In the genomic region with DNA sequence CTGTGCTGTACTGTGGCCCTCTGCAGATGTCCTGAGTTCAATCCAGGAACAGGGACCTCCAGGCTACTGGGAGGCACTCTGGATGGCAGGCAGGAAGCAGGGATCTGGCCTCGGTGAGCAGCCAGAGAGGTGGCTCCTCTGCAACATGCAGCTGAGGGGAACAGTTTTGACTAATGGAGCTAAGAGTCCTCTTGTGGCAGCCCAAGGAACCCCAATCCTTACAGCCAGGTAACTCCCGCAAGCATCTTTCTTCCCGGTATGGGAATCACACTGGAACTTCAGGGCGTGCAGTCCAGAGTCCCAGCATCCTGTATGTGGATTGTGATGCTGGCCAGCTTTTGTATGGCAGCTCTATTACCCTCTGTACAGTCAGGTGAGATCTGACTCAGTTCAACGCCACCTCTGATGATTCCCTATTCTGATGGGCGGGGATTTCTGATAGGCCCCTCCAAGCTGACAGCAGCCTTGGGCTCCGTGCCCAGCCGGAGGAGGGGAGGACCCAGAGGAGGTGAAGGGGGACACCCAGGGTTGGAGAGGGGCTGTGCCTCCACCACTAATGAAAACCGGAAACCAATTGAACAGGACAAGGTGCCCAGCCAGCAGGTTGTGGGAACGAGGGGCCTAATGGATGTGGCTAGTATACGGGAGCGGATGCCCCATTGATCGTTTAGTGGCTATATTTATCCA, we compare ENCODE assay signal across 13 mouse cellular contexts. TPM values are rescaled to one million over a fixed set of nuclear protein-coding genes. Genes with fewer than 3 reads are reported as not detected.
DNase-seq lines count a peak whose midpoint lies in the region; ATAC-seq and TF ChIP-seq lines count a peak whose summit lies in the region.
"Had no signal": no experiment of that assay in that cellular context is flagged by ENCODE, and none has a peak within 500 bp of the region (broad histone marks: within the 10 kb centered on the region; RNA-seq: fewer than 3 reads in every experiment).

No protein-coding gene starts in this region.

- peaks cover 83% of the 10 kb centered on the region for H3K4me1 ChIP-seq in heart, embryonic 10.5 days
- H3K4me1 ChIP-seq in intestine, embryonic 15.5 days (replicated peaks), result peaks cover 9% of the 10 kb centered on the region; the same call in 1 of the 2 replicates
- no peaks in the 10 kb centered on the region for H3K4me1 ChIP-seq in intestine, postnatal 0 days (replicated peaks; ENCODE audit: control insufficient read depth, insufficient read depth, low read length)
- H3K4me1 ChIP-seq in neural tube, embryonic 13.5 days (replicated peaks), result peaks cover 70% of the 10 kb centered on the region

- TF ChIP-seq CTCF in intestine, postnatal 0 days (IDR thresholded peaks at IDR 0.05; ENCODE audit: low read depth), result no peak

- H3K9me3 ChIP-seq in heart, embryonic 10.5 days, result no peaks in the 10 kb centered on the region
- H3K9me3 ChIP-seq in intestine, embryonic 15.5 days, result no peaks in the 10 kb centered on the region
- no peaks in the 10 kb centered on the region for H3K9me3 ChIP-seq in intestine, postnatal 0 days (ENCODE audit: control insufficient read depth)
- H3K9me3 ChIP-seq in neural tube, embryonic 13.5 days, result no peaks in the 10 kb centered on the region
- H3K9me3 ChIP-seq: embryonic facial prominence, embryonic 12.5 days had no signal

- ATAC-seq in intestine, embryonic 15.5 days, result peak; percentile 9; the same call in 1 of the 2 replicates
- no peak for ATAC-seq in intestine, postnatal 0 days
- ATAC-seq in neural tube, embryonic 13.5 days (ENCODE audit: low read depth), result no peak

- intact Hi-C loops in left cerebral cortex, postnatal 14 days (cut with DNase I), result no loop called here

- 67% methylated on average over 13 of the region's 13 CpGs for WGBS in heart, embryonic 10.5 days
- WGBS in intestine, embryonic 15.5 days, result 75% methylated on average over 13 of the region's 13 CpGs
- WGBS in intestine, postnatal 0 days, result 75% methylated on average over 13 of the region's 13 CpGs
- WGBS in neural tube, embryonic 13.5 days, result 56% methylated on average over 13 of the region's 13 CpGs

- no peak overlapping the region for H3K9ac ChIP-seq in intestine, embryonic 15.5 days
- H3K9ac ChIP-seq in intestine, postnatal 0 days (ENCODE audit: low read depth, low read length), result no peak overlapping the region
- peak overlapping the region; percentile 22; the same call in 1 of the 2 replicates for H3K9ac ChIP-seq in neural tube, embryonic 13.5 days
- H3K9ac ChIP-seq: embryonic facial prominence, embryonic 12.5 days had no signal

- no peak for DNase-seq in heart, embryonic 10.5 days (ENCODE audit: low spot score)
- DNase-seq in heart, adult 9 months (ENCODE audit: low spot score in 2 of 2), result no peak
- DNase-seq in neural tube, embryonic 10.5 days (ENCODE audit: extremely low spot score, low spot score), result no peak
- DNase-seq in frontal cortex, postnatal 25 days (ENCODE audit: low spot score in 2 of 2), result no peak
- DNase-seq in left cerebral cortex, postnatal 14 days (ENCODE audit: low spot score in 2 of 2), result no peak
- DNase-seq: cerebellum, postnatal 36 days; gastrocnemius, postnatal 10 days had no signal

- H3K36me3 ChIP-seq in heart, embryonic 10.5 days, result no peaks in the 10 kb centered on the region
- no peaks in the 10 kb centered on the region for H3K36me3 ChIP-seq in intestine, embryonic 15.5 days
- H3K36me3 ChIP-seq in intestine, postnatal 0 days (ENCODE audit: control insufficient read depth, insufficient read depth), result no peaks in the 10 kb centered on the region
- H3K36me3 ChIP-seq in neural tube, embryonic 13.5 days, result no peaks in the 10 kb centered on the region
- H3K36me3 ChIP-seq: embryonic facial prominence, embryonic 12.5 days had no signal

- H3K27ac ChIP-seq in heart, embryonic 10.5 days, result 0 out of 2 replicates have a peak overlapping the region, but pooled peaks have one; percentile 24
- no peak overlapping the region; the same call in 1 of the 2 replicates for H3K27ac ChIP-seq in intestine, embryonic 15.5 days
- no peak overlapping the region for H3K27ac ChIP-seq in intestine, postnatal 0 days (ENCODE audit: low read depth, low read length)
- H3K27ac ChIP-seq in neural tube, embryonic 13.5 days (replicated peaks), result 0 out of 2 replicates have a peak overlapping the region, but pooled peaks have one; percentile 47
- H3K27ac ChIP-seq: embryonic facial prominence, embryonic 12.5 days; left cerebral cortex, adult 2 months had no signal

- peaks cover 40% of the 10 kb centered on the region for H3K27me3 ChIP-seq in heart, embryonic 10.5 days (ENCODE audit: insufficient read depth, poor library complexity, severe bottlenecking)
- H3K27me3 ChIP-seq in intestine, embryonic 15.5 days (replicated peaks), result peaks cover 20% of the 10 kb centered on the region
- H3K27me3 ChIP-seq in intestine, postnatal 0 days (replicated peaks; ENCODE audit: control insufficient read depth, insufficient read depth, low read length), result peaks cover 27% of the 10 kb centered on the region
- H3K27me3 ChIP-seq in neural tube, embryonic 13.5 days, result peaks cover 79% of the 10 kb centered on the region

- H3K4me3 ChIP-seq in heart, embryonic 10.5 days, result no peak overlapping the region
- no peak overlapping the region for H3K4me3 ChIP-seq in intestine, embryonic 15.5 days (replicated peaks)
- no peak overlapping the region for H3K4me3 ChIP-seq in intestine, postnatal 0 days (ENCODE audit: low read depth, low read length)
- H3K4me3 ChIP-seq in neural tube, embryonic 13.5 days, result no peak overlapping the region
- H3K4me3 ChIP-seq: embryonic facial prominence, embryonic 12.5 days; left cerebral cortex, adult 2 months; myocyte had no signal

- H3K4me2 ChIP-seq in intestine, embryonic 15.5 days (replicated peaks), result no peak overlapping the region
- H3K4me2 ChIP-seq in intestine, postnatal 0 days (replicated peaks; ENCODE audit: low read depth), result no peak overlapping the region
- no peak overlapping the region for H3K4me2 ChIP-seq in neural tube, embryonic 13.5 days
- H3K4me2 ChIP-seq: embryonic facial prominence, embryonic 12.5 days had no signal

RNA-seq across cellular contexts. Expression of gene Casz1, which starts 53.3 kb away (rescaled TPM):
- 15.9 and 26.3 TPM in 2 replicates for polyA plus RNA-seq in heart, embryonic 10.5 days (2016; fragmentation: Nextera tagmentation; extraction: Ambion mirVana)
- polyA plus RNA-seq in intestine, embryonic 15.5 days (2015; fragmentation: Nextera tagmentation; extraction: Ambion mirVana), result 4.4 and 6.0 TPM in 2 replicates
- 5.6 and 6.6 TPM in 2 replicates for polyA plus RNA-seq in intestine, postnatal 0 days (2015; fragmentation: Nextera tagmentation; extraction: Ambion mirVana)
- polyA plus RNA-seq in neural tube, embryonic 13.5 days (2015; fragmentation: Nextera tagmentation; extraction: Ambion mirVana), result 16.2 and 17.3 TPM in 2 replicates
- 1 to 10 TPM; 1.1 to 1.6 TPM for total RNA-seq in left cerebral cortex, postnatal 14 days (2021)

Comparison
In these comparisons a context has a peak if more than half of its experiments do, and no peak if none do; other contexts are left out.
1. H3K27ac ChIP-seq: peak in heart, embryonic 10.5 days (single experiment) and neural tube, embryonic 13.5 days (single experiment); none in intestine, embryonic 15.5 days (single experiment) and intestine, postnatal 0 days (single experiment).